Mouse (Mus musculus): ENCODE data around the gene Clint1.

GRCm38 (mm10) chr11:45806264-45806663 lies 45.6 kb upstream of the Clint1 start:
- TF ChIP-seq CTCF (IDR thresholded peaks at IDR 0.05; ENCODE audit: borderline replicate concordance, extremely low read depth, insufficient read depth, insufficient read length) = no peak
- TF ChIP-seq POLR2A (IDR thresholded peaks at IDR 0.05; ENCODE audit: borderline replicate concordance, extremely low read depth, insufficient read depth, insufficient read length, poor library complexity, severe bottlenecking) = no peak

Data from brain, embryonic 14.5 days (tissue).